Mouse (Mus musculus) erythroblast, embryonic 14.5 days (primary cell): Measurements from ENCODE around the gene Mapre3. TPM values are rescaled to one million over a fixed set of nuclear protein-coding genes. Genes with fewer than 3 reads are reported as not detected.
A peak's percentile ranks its signal among the peaks of the same experiment; 100 is the strongest.
"Not testable (repeated sequence)": the region's sequence is repeated elsewhere in the genome, so short reads cannot be mapped to it uniquely, and the experiment has no call there.

Experiments used
- H3K27me3 ChIP-seq: 2 replicates; pipeline ENCODE4 v1.6.1; 2012; ENCODE audit warnings: inconsistent platforms; ENCODE audit not compliant: control insufficient read depth
- H3K36me3 ChIP-seq: 2 replicates; pipeline ENCODE4 v1.6.1; 2012; ENCODE audit warnings: mild to moderate bottlenecking, inconsistent platforms; ENCODE audit not compliant: control insufficient read depth
- H3K4me1 ChIP-seq: 2 replicates; pipeline ENCODE4 v1.6.1; 2012; ENCODE audit warnings: inconsistent platforms; ENCODE audit not compliant: control insufficient read depth
- H3K4me3 ChIP-seq: replicated peaks from 2 replicates; pipeline ENCODE3; 2012; ENCODE audit warnings: moderate library complexity, mild to moderate bottlenecking, inconsistent platforms
- H3K9me3 ChIP-seq: 2 replicates; pipeline ENCODE4 v1.6.1; 2012; ENCODE audit warnings: low read length, inconsistent platforms, mixed read lengths; ENCODE audit not compliant: control insufficient read depth
- GATA1 ChIP-seq: IDR thresholded peaks from 2 replicates; pipeline ENCODE4 v1.6.1; 2012; ENCODE audit warnings: low read length, inconsistent platforms, mixed read lengths
- TAL1 ChIP-seq: IDR thresholded peaks from 3 replicates; pipeline ENCODE4 v1.6.1; 2012; ENCODE audit warnings: low read length, inconsistent platforms, mixed read lengths
- polyA plus RNA-seq: library from polyadenylated mRNA; stranded (reverse); fragments of >175 nt; gene quantifications from 2 replicates; pipeline ENCODE4 v1.2.3, GENCODE M21; 2012

The Mapre3 gene
- polyA plus RNA-seq, 1 experiment: 0.09 TPM

GRCm38 (mm10) chr5:30869405-30870130 lies 55.1 kb downstream of the Mapre3 start:
- Histone ChIP-seq H3K9me3 (no peaks in the 10 kb centered on the region), H3K27me3 (peaks cover 4% of the 10 kb centered on the region; the same call in 1 of the 2 replicates), H3K4me3 (peak overlapping the region; percentile 95), H3K4me1 (peaks cover 21% of the 10 kb centered on the region), H3K36me3 (peaks cover 39% of the 10 kb centered on the region)
- TF ChIP-seq GATA1 (no peak), TAL1 (no peak)

- Histone ChIP-seq H3K4me3 (peak overlapping the region; percentile 95), H3K9me3 (no peaks in the 10 kb centered on the region), H3K27me3 (no peaks in the 10 kb centered on the region; the same call in 1 of the 2 replicates), H3K4me1 (peaks cover 21% of the 10 kb centered on the region), H3K36me3 (peaks cover 44% of the 10 kb centered on the region)
- TF ChIP-seq GATA1: no peak
- no peak for TF ChIP-seq TAL1
Observed at GRCm38 (mm10) chr5:30870131-30870406, 55.6 kb downstream of the Mapre3 start.

- no peaks in the 10 kb centered on the region for H3K27me3 ChIP-seq
- H3K4me1 ChIP-seq: peaks cover 21% of the 10 kb centered on the region
- peaks cover 68% of the 10 kb centered on the region for H3K36me3 ChIP-seq
- TF ChIP-seq GATA1 (no peak), TAL1 (no peak)
- H3K4me3 ChIP-seq: no peak overlapping the region
- no peaks in the 10 kb centered on the region for H3K9me3 ChIP-seq
Observed at GRCm38 (mm10) chr5:30872574-30872973, 58.1 kb downstream of the Mapre3 start.

GRCm38 (mm10) chr5:30874365-30874764 lies 59.9 kb downstream of the Mapre3 start:
- H3K9me3 ChIP-seq: no peaks in the 10 kb centered on the region
- H3K36me3 ChIP-seq: peaks cover 74% of the 10 kb centered on the region
- no peaks in the 10 kb centered on the region for H3K27me3 ChIP-seq
- TF ChIP-seq TAL1 (no peak), GATA1 (no peak)
- no peak overlapping the region for H3K4me3 ChIP-seq
- peaks cover 11% of the 10 kb centered on the region for H3K4me1 ChIP-seq

- H3K36me3 ChIP-seq: peaks cover 44% of the 10 kb centered on the region
Observed at GRCm38 (mm10) chr5:30878616-30879015, 64.2 kb downstream of the Mapre3 start.

GRCm38 (mm10) chr5:30879347-30879943 lies 65.0 kb downstream of the Mapre3 start:
- Histone ChIP-seq H3K4me1 (no peaks in the 10 kb centered on the region), H3K9me3 (no peaks in the 10 kb centered on the region), H3K36me3 (peaks cover 36% of the 10 kb centered on the region), H3K4me3 (no peak overlapping the region), H3K27me3 (no peaks in the 10 kb centered on the region)
- no peak for TF ChIP-seq GATA1
- TF ChIP-seq TAL1: no peak

More at GRCm38 (mm10) chr5:30878616-30879015, 64.2 kb downstream of the Mapre3 start:
- no peaks in the 10 kb centered on the region for H3K9me3 ChIP-seq
- no peaks in the 10 kb centered on the region for H3K4me1 ChIP-seq
- H3K27me3 ChIP-seq: no peaks in the 10 kb centered on the region
- no peak overlapping the region for H3K4me3 ChIP-seq
- no peak for TF ChIP-seq GATA1
- no peak for TF ChIP-seq TAL1

GRCm38 (mm10) chr5:30881839-30882238 lies 67.4 kb downstream of the Mapre3 start:
- not testable (repeated sequence) for H3K27me3 ChIP-seq, H3K9me3 ChIP-seq, H3K4me3 ChIP-seq
- H3K36me3 ChIP-seq: peaks cover 12% of the 10 kb centered on the region
- H3K4me1 ChIP-seq: peaks cover 15% of the 10 kb centered on the region

- Histone ChIP-seq H3K4me1 (peaks cover 54% of the 10 kb centered on the region), H3K9me3 (no peaks in the 10 kb centered on the region), H3K27me3 (no peaks in the 10 kb centered on the region), H3K4me3 (peak overlapping the region; percentile 94), H3K36me3 (peaks cover 7% of the 10 kb centered on the region)
- TF ChIP-seq TAL1 (no peak), GATA1 (no peak)
Observed at GRCm38 (mm10) chr5:30886209-30886608, 71.8 kb downstream of the Mapre3 start.

GRCm38 (mm10) chr5:30886731-30887130 lies 72.3 kb downstream of the Mapre3 start:
- Histone ChIP-seq H3K4me1 (peaks cover 54% of the 10 kb centered on the region), H3K36me3 (peaks cover 12% of the 10 kb centered on the region), H3K27me3 (no peaks in the 10 kb centered on the region), H3K9me3 (no peaks in the 10 kb centered on the region), H3K4me3 (peak overlapping the region; percentile 94)
- TF ChIP-seq GATA1: no peak
- no peak for TF ChIP-seq TAL1

GRCm38 (mm10) chr5:30887331-30887761 lies 72.9 kb downstream of the Mapre3 start:
- H3K27me3 ChIP-seq: no peaks in the 10 kb centered on the region
- peaks cover 18% of the 10 kb centered on the region for H3K36me3 ChIP-seq
- H3K9me3 ChIP-seq: no peaks in the 10 kb centered on the region
- H3K4me3 ChIP-seq: peak overlapping the region; percentile 94
- peaks cover 54% of the 10 kb centered on the region for H3K4me1 ChIP-seq
- no peak for TF ChIP-seq TAL1
- peak; percentile 55; the same call in 1 of the 2 replicates for TF ChIP-seq GATA1
